Mouse (Mus musculus) neural tube, embryonic 14.5 days (tissue): ENCODE measurements around the gene Tmem30c. TPM values are rescaled to one million over a fixed set of nuclear protein-coding genes. Genes with fewer than 3 reads are reported as not detected.
"Not testable (repeated sequence)": the region's sequence is repeated elsewhere in the genome, so short reads cannot be mapped to it uniquely, and the experiment has no call there.

Source experiments
- ATAC-seq: fragments of 200-750 bp; cut with Nextera tagmentation; 2 replicates; pipeline ENCODE4 v1.8.0; 2017; ENCODE audit warnings: low read depth, mild to moderate bottlenecking, moderate TSS enrichment, moderate library complexity
- H3K27ac ChIP-seq: fragments of 300-500 bp; sonication (generic); 2 replicates; pipeline ENCODE4 v1.5.1; 2014; ENCODE audit warnings: low read depth, mild to moderate bottlenecking, control low read depth, low read length, moderate library complexity, mixed read lengths
- H3K27me3 ChIP-seq: fragments of 300-500 bp; sonication (generic); 2 replicates; pipeline ENCODE4 v1.6.1; 2014; ENCODE audit warnings: low read length; ENCODE audit not compliant: control insufficient read depth, insufficient read depth
- H3K36me3 ChIP-seq: fragments of 300-500 bp; sonication (generic); 2 replicates; pipeline ENCODE4 v1.6.1; 2014; ENCODE audit warnings: low read length, mixed read lengths; ENCODE audit not compliant: control insufficient read depth, insufficient read depth
- H3K4me1 ChIP-seq: fragments of 300-500 bp; sonication (generic); 2 replicates; pipeline ENCODE4 v1.6.1; 2014; ENCODE audit warnings: low read length; ENCODE audit not compliant: control insufficient read depth, insufficient read depth
- H3K4me2 ChIP-seq: fragments of 300-500 bp; sonication (generic); 2 replicates; pipeline ENCODE4 v1.6.1; 2014; ENCODE audit warnings: mild to moderate bottlenecking, low read depth, low read length, control low read depth
- H3K4me3 ChIP-seq: fragments of 300-500 bp; sonication (generic); 2 replicates; pipeline ENCODE4 v1.5.1; 2014; ENCODE audit warnings: low read depth, low read length, control low read depth, mixed read lengths
- H3K9ac ChIP-seq: fragments of 300-500 bp; sonication (generic); replicated peaks from 2 replicates; pipeline ENCODE4 v1.6.1; 2014; ENCODE audit warnings: low read depth, mild to moderate bottlenecking, control low read depth, low read length, mixed read lengths
- H3K9me3 ChIP-seq: fragments of 300-500 bp; sonication (generic); 2 replicates; pipeline ENCODE4 v1.6.1; 2016; ENCODE audit warnings: low read length; ENCODE audit not compliant: control insufficient read depth
- WGBS: fragments of 180-500 bp; shearing (Covaris S2); extraction: QIAGEN DNeasy Blood & Tissue Kit; methylation state at CpG from one replicate; pipeline ENCODE4 v1.1.7; 2014; 5-methylcytosine and 5-hydroxymethylcytosine counted together
- polyA plus RNA-seq: library from polyadenylated mRNA; unstranded; fragments of >200 nt; fragmentation: Nextera tagmentation; extraction: Ambion mirVana; gene quantifications from 2 replicates; pipeline ENCODE4 v1.2.1, GENCODE M21; 2014

The Tmem30c gene
- polyA plus RNA-seq, 1 experiment from 2014 or later: 0.74 TPM

GRCm38 (mm10) chr16:57247464-57247863, 45.2 kb downstream of the Tmem30c start:
- Histone ChIP-seq H3K36me3 (no peaks in the 10 kb centered on the region), H3K27me3 (no peaks in the 10 kb centered on the region), H3K4me1 (no peaks in the 10 kb centered on the region), H3K27ac (no peak overlapping the region), H3K9me3 (no peaks in the 10 kb centered on the region), H3K4me3 (no peak overlapping the region), H3K9ac (no peak overlapping the region), H3K4me2 (no peak overlapping the region)
- WGBS: 92% methylated on average over 4 of the region's 4 CpGs
- ATAC-seq: no peak

- Histone ChIP-seq H3K27ac (no peak overlapping the region), H3K4me2 (no peak overlapping the region), H3K4me1 (no peaks in the 10 kb centered on the region), H3K27me3 (no peaks in the 10 kb centered on the region), H3K9me3 (no peaks in the 10 kb centered on the region), H3K4me3 (no peak overlapping the region), H3K9ac (no peak overlapping the region), H3K36me3 (no peaks in the 10 kb centered on the region)
- ATAC-seq: no peak
- 96% methylated on average over 3 of the region's 3 CpGs for WGBS
Observed at GRCm38 (mm10) chr16:57246596-57246995, 46.1 kb downstream of the Tmem30c start.

GRCm38 (mm10) chr16:57243858-57244248, 48.8 kb downstream of the Tmem30c start:
- H3K27me3 ChIP-seq: no peaks in the 10 kb centered on the region
- no peak overlapping the region for H3K4me2 ChIP-seq
- H3K36me3 ChIP-seq: no peaks in the 10 kb centered on the region
- H3K4me1 ChIP-seq: no peaks in the 10 kb centered on the region
- no peak overlapping the region for H3K9ac ChIP-seq
- H3K9me3 ChIP-seq: no peaks in the 10 kb centered on the region
- peak; percentile 79; the same call in 1 of the 2 replicates for ATAC-seq
- WGBS: 18% methylated on average over 6 of the region's 6 CpGs
- H3K4me3 ChIP-seq: no peak overlapping the region
- no peak overlapping the region for H3K27ac ChIP-seq

- ATAC-seq: no peak
- no peaks in the 10 kb centered on the region for H3K9me3 ChIP-seq
- no peak overlapping the region for H3K9ac ChIP-seq
- H3K27ac ChIP-seq: no peak overlapping the region
- H3K4me1 ChIP-seq: no peaks in the 10 kb centered on the region
- H3K4me2 ChIP-seq: no peak overlapping the region
- no peak overlapping the region for H3K4me3 ChIP-seq
- no peaks in the 10 kb centered on the region for H3K27me3 ChIP-seq
- no peaks in the 10 kb centered on the region for H3K36me3 ChIP-seq
- 60% methylated on average over 10 of the region's 10 CpGs for WGBS
Observed at GRCm38 (mm10) chr16:57243205-57243857, 49.3 kb downstream of the Tmem30c start.

GRCm38 (mm10) chr16:57242857-57243204, 49.8 kb downstream of the Tmem30c start:
- no peaks in the 10 kb centered on the region for H3K27me3 ChIP-seq
- 93% methylated on average over 5 of the region's 5 CpGs for WGBS
- H3K9ac ChIP-seq: no peak overlapping the region
- H3K27ac ChIP-seq: no peak overlapping the region
- no peak for ATAC-seq
- H3K36me3 ChIP-seq: no peaks in the 10 kb centered on the region
- H3K4me3 ChIP-seq: no peak overlapping the region
- no peaks in the 10 kb centered on the region for H3K4me1 ChIP-seq
- H3K4me2 ChIP-seq: no peak overlapping the region
- H3K9me3 ChIP-seq: no peaks in the 10 kb centered on the region

GRCm38 (mm10) chr16:57235871-57236510, 56.7 kb downstream of the Tmem30c start:
- Histone ChIP-seq H3K9me3 (no peaks in the 10 kb centered on the region), H3K4me2 (no peak overlapping the region), H3K4me1 (no peaks in the 10 kb centered on the region), H3K27ac (no peak overlapping the region), H3K9ac (no peak overlapping the region), H3K36me3 (no peaks in the 10 kb centered on the region), H3K27me3 (no peaks in the 10 kb centered on the region), H3K4me3 (no peak overlapping the region)
- no peak for ATAC-seq
- WGBS: 77% methylated on average over 7 of the region's 7 CpGs

- H3K36me3 ChIP-seq, H3K27ac ChIP-seq, H3K4me1 ChIP-seq, H3K9me3 ChIP-seq, H3K27me3 ChIP-seq, H3K9ac ChIP-seq, ATAC-seq: not testable (repeated sequence)
- WGBS: 65% methylated on average over 4 of the region's 5 CpGs
- H3K4me3 ChIP-seq: peak overlapping the region; percentile 54
- peak overlapping the region; percentile 41; the same call in 1 of the 2 replicates for H3K4me2 ChIP-seq
Observed at GRCm38 (mm10) chr16:57231937-57232310, 60.7 kb downstream of the Tmem30c start.

- WGBS: under 1% methylated on average over 42 of the region's 42 CpGs
- peak within 1 kb of the TSS; percentile 54 for H3K4me3 ChIP-seq
- peak within 1 kb of the TSS; percentile 60 for H3K27ac ChIP-seq
- no peaks in the 10 kb centered on the region for H3K27me3 ChIP-seq
- ATAC-seq: peak; percentile 99
- H3K4me1 ChIP-seq: 0 out of 2 replicates have a peak, but pooled peaks cover 5% of the 10 kb centered on the region
- H3K4me2 ChIP-seq: peak within 1 kb of the TSS; percentile 53
- H3K36me3 ChIP-seq: no peaks in the 10 kb centered on the region
- H3K9me3 ChIP-seq: no peaks in the 10 kb centered on the region
- H3K9ac ChIP-seq: peak within 1 kb of the TSS; percentile 62
Observed at GRCm38 (mm10) chr16:57231089-57231936, 61.4 kb downstream of the Tmem30c start, which contains the start of gene Tbc1d23. TSS of gene Tbc1d23 (minus strand) at chr16:57231504.

- no peak for ATAC-seq
- no peak overlapping the region for H3K4me3 ChIP-seq
- no peaks in the 10 kb centered on the region for H3K36me3 ChIP-seq
- H3K9me3 ChIP-seq: no peaks in the 10 kb centered on the region
- no peak overlapping the region for H3K27ac ChIP-seq
- H3K9ac ChIP-seq: no peak overlapping the region
- 0 out of 2 replicates have a peak, but pooled peaks cover 5% of the 10 kb centered on the region for H3K4me1 ChIP-seq
- no peaks in the 10 kb centered on the region for H3K27me3 ChIP-seq
- H3K4me2 ChIP-seq: no peak overlapping the region
- 79% methylated on average over 5 of the region's 5 CpGs for WGBS
Observed at GRCm38 (mm10) chr16:57226444-57226843, 66.2 kb downstream of the Tmem30c start.
